In genomic region chr12:10949184-10949583, GRCm38 (mm10) we compare ENCODE assay signal across 26 mouse cellular contexts.
"Had no signal": no experiment of that assay in that cellular context is flagged by ENCODE, and none has a peak within 500 bp of the region (broad histone marks: within the 10 kb centered on the region; RNA-seq: fewer than 3 reads in every experiment).

No protein-coding gene starts in this region.

- H3K27me3 ChIP-seq: heart, embryonic 13.5 days; heart, embryonic 15.5 days; intestine, embryonic 15.5 days; limb, embryonic 12.5 days; liver, embryonic 13.5 days; liver, embryonic 15.5 days had no signal

- H3K9ac ChIP-seq: forebrain, postnatal 0 days; heart, embryonic 13.5 days; heart, embryonic 15.5 days; hindbrain, embryonic 14.5 days; intestine, embryonic 15.5 days; limb, embryonic 12.5 days; liver, embryonic 13.5 days; liver, embryonic 15.5 days had no signal

- H3K36me3 ChIP-seq: heart, embryonic 13.5 days; heart, embryonic 15.5 days; intestine, embryonic 15.5 days; limb, embryonic 10.5 days; limb, embryonic 12.5 days; liver, embryonic 13.5 days; liver, embryonic 15.5 days had no signal

- H3K4me2 ChIP-seq: heart, embryonic 11.5 days; heart, embryonic 13.5 days; heart, embryonic 15.5 days; hindbrain, embryonic 14.5 days; intestine, embryonic 15.5 days; limb, embryonic 12.5 days; liver, embryonic 11.5 days; liver, embryonic 13.5 days; liver, embryonic 15.5 days had no signal

- DNase-seq: forebrain, postnatal 0 days; gastrocnemius, postnatal 14 days; gastrocnemius, postnatal 36 days; heart, adult 11 months; heart, adult 2 months; heart, postnatal 4 days; kidney, adult 18-20 months; kidney, adult 9 months; kidney, postnatal 10 days; kidney, postnatal 4 days; liver; liver, embryonic 13.5 days had no signal

- H3K4me1 ChIP-seq: heart, embryonic 15.5 days; limb, embryonic 10.5 days; limb, embryonic 12.5 days; liver, embryonic 13.5 days; liver, embryonic 15.5 days had no signal

- H3K27ac ChIP-seq: heart, adult 2 months; heart, embryonic 13.5 days; heart, embryonic 15.5 days; hindbrain, embryonic 14.5 days; intestine, embryonic 15.5 days; layer of hippocampus, adult 2 months; left cerebral cortex, adult 2 months; limb, embryonic 10.5 days; limb, embryonic 12.5 days; liver, embryonic 13.5 days; liver, embryonic 15.5 days had no signal

- H3K4me3 ChIP-seq: heart, adult 2 months; heart, embryonic 13.5 days; heart, embryonic 15.5 days; intestine, embryonic 15.5 days; layer of hippocampus, adult 2 months; left cerebral cortex, adult 2 months; limb, embryonic 10.5 days; limb, embryonic 12.5 days; liver, embryonic 13.5 days; liver, embryonic 15.5 days had no signal

- ATAC-seq: forebrain, postnatal 0 days; hindbrain, embryonic 16.5 days; inflammation-experienced regulatory T-cells, adult 6 months; intestine, embryonic 15.5 days; intestine, postnatal 0 days had no signal

- H3K9me3 ChIP-seq: heart, embryonic 13.5 days; heart, embryonic 15.5 days; intestine, embryonic 15.5 days; limb, embryonic 10.5 days; limb, embryonic 12.5 days; liver, embryonic 13.5 days; liver, embryonic 15.5 days had no signal
